Mouse (Mus musculus) A20 (cell line): ENCODE results near the gene Tescl.
A peak's percentile ranks its signal among the peaks of the same experiment; 100 is the strongest.

Experiments
- DNase-seq: peaks from one replicate; pipeline ENCODE4 v3.0.0-alpha.2; 2011; ENCODE audit warnings: low read depth, low spot score

Tescl gene

GRCm38 (mm10) chr7:24333304-24333986 lies at the start of gene Tescl:
TSS of gene Tescl (minus strand) at chr7:24333936.
- DNase-seq = no peak

DNA sequence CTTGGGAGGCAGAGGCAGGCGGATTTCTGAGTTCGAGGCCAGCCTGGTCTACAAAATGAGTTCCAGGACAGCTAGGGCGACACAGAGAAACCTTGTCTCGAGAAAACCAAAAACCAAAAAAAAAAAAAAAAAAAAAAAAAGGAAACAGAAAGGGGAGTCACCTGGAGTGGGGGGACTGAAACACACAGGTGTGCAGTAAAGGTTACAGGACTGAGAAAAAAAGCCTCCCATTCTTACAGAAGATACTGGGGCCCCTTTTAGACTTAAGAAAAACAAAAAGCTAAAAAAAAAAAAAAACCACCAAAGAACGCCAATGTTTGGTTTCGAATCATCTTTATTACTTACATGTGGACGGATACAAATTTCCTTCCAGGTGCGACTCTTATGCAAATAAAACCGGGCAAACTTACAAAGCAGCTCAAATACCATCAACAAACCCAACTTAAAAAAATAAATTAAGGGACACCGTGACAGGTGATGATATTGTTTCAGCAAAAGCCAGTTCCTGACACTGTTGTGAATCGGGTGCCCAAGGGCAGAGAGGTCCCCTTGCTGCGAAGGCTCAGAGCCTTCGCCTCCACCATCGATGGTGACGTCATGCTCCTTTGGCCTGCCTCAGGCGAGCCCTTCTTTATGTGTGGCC lies 49.1 kb upstream of the Tescl start:
- DNase-seq = peak; percentile 90

DNA sequence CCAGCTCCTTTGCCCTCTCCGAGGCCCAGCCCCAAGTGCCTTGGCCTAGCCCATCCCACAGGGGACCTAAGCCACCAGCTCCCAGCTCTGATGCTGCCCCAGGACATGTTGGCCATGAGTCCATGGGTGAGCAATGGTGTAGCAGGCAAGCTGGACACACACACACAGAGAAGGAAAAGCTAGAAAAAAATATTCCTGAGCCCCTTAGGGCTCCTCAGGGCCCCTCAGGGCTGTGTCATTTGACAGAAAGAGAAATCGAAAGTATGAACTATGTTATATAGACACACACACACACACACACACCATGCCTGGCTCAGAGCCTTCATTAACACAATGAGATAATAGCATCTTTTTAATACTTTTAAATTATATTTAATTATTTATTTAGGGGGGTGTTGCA lies 46.6 kb upstream of the Tescl start:
- no peak for DNase-seq

- peak; percentile 78 for DNase-seq
Measured at GRCm38 (mm10) chr7:24379934-24380333, 46.2 kb upstream of the Tescl start.

DNA sequence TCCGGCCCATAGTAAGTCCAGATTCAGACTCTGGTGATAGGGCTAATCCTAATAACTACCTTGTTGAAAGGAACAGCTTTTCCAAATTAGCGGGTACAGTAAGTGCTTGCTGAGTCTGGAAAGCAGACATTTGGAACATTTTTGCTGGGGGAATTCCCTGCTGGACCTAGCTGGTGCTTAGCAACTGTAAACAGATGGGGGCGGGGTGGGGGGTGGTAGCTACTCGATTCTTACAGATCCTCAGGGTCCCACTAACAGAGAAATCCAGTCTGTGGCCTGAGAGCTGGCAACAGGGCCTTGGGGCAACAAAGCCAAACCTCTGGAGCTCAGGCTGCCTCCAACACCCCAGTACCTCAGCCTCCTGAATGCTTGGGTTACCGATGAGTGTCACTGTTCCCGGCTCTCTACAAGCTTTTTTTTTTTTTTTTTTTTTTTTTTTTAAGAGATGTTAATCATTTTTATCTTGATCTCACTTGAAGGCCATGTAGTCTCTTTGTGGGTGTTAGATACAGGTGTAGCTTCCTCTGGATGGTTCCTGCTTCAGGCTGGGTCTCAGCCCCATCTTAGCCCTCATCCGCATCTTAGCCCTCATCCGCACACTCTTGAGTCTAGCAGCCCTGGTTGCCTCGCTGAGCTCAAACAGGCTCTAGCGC lies 44.4 kb upstream of the Tescl start:
- peak; percentile 17 for DNase-seq

GRCm38 (mm10) chr7:24377091-24377865 lies 43.5 kb upstream of the Tescl start:
- DNase-seq = peak; percentile 12

DNA sequence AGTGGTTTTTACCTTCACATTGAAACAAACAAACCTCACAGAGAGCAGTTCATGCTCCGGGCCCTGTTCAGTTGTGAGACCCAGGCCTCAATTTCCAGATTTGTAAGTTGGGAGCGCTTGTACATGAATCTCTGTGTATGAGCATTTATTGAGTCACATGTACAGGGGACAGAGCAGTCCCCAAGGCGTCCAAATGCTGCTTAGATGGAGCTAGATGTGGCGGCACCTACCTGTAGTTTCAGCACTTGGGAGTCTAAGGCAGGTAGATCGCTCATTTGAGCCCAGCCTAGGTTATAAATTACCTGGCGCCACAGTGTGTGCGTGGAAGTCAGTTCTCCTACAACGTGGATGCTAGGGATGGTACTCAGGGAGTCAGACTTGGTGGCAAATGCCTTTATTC lies 42.7 kb upstream of the Tescl start:
- DNase-seq = no peak

GRCm38 (mm10) chr7:24373538-24374379 lies 40.0 kb upstream of the Tescl start:
- DNase-seq = peak; percentile 97

- peak; percentile 81 for DNase-seq
Measured at GRCm38 (mm10) chr7:24372786-24373185, 39.0 kb upstream of the Tescl start.

- DNase-seq = peak; percentile 71
Measured at GRCm38 (mm10) chr7:24372300-24372699, 38.6 kb upstream of the Tescl start.

DNA sequence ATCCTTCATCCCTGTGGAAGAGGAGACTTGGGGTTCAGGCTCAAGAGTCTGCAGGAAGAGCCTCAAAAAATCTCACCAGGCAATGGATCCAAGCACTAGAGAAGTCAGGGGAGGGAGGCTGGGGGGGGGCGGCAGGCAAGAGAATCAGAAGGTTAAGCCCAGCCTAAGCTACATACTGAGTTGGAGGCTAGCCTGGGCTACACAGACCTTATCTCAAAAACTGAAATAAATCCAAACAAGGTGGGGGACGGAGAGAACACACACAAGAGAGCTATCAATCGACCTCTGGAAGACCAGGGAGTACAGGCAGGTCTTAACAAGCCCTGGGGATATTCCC lies 38.0 kb upstream of the Tescl start:
- DNase-seq = peak; percentile 60

DNA sequence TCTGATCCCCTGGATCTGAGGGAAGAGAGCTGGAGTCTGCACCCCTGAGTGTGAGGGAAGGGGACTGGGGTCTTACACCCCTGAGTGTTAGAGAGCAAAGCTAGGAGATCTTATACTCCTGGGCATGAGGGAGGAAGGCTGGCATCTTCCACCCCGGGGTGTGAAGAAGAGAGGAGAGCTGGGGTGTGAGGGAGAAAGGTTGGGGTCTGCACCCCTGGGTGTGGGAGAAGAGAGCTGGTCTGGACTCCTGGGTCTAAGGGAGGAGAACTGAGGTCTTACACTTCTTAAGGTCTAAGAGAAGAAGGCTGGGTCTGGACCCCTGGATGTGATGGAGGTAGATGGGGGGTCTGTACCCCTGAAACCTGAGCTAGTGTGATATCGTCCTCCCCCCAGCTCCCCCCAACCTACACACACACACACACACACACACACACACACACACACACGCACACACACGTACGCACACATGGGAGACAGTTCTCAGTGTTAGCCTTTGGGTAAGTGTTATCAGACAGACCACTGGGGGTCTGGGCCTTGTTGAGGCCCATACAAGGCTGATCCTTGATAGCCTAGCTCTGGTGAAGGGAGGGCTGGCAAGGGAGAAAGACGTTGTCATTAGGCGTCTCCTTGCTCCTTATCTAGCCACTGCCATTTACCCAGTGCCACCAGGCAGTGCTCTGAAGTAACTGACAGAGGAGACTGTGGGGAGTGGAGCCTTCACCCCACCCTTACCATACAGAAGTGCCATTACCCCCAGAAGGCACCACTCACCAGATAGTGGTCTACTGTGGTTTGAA lies 37.5 kb upstream of the Tescl start:
- peak; percentile 73 for DNase-seq

GRCm38 (mm10) chr7:24369731-24370541 lies 36.2 kb upstream of the Tescl start, which contains the start of gene Kcnn4:
TSS of gene Kcnn4 (plus strand) at chr7:24370263.
- DNase-seq = peak; percentile 92

- DNase-seq = peak; percentile 81
Measured at GRCm38 (mm10) chr7:24368946-24369345, 35.2 kb upstream of the Tescl start.

- peak; percentile 76 for DNase-seq
Measured at GRCm38 (mm10) chr7:24368226-24368625, 34.5 kb upstream of the Tescl start.

- DNase-seq = peak; percentile 31
Measured at GRCm38 (mm10) chr7:24366716-24367632, 33.2 kb upstream of the Tescl start.

DNA sequence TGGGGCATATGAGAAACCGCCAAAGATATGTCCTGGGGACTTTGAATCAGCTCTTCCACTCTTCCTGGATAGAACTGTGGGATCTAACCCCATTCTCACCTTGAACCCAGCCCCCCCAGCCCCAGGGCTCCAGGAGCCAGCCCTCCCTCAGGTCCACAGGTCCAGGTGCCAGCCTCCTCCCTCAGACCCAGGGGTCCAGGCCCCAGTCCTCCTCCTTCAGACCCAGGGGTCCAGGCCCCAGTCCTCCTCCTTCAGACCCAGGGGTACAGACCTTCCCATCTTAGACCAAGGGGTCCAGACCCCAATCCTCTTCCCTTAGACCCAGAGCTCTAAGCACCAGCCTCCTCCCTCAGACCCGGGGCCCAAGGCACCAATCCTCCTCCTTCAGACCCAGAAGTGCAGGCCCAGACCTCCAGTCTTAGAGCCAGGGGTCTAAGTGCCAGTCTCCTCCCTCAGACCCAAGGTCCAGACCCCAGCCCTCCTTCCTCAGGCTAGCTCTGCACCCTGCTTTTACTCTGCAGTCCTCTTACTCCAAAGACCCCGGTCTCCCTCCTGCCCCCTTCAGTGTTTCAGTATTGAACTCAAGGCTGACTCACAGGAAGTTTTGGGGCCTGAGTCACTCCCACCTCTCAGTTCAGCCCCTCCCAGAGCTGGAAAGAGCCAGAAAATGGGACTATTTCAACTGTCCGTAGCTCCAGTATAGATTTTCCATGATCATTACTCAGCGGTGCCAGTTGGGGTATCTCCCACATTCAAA lies 31.7 kb upstream of the Tescl start:
- peak; percentile 37 for DNase-seq

GRCm38 (mm10) chr7:24364827-24365226 lies 31.1 kb upstream of the Tescl start:
- peak; percentile 89 for DNase-seq
